Mouse (Mus musculus) CH12.LX (cell line): Measurements from ENCODE around the gene Borcs6. TPM values are rescaled to one million over a fixed set of nuclear protein-coding genes. Genes with fewer than 3 reads are reported as not detected.

ENCODE experiments used
- DNase-seq: peaks from one replicate; pipeline ENCODE4 v3.0.0-alpha.2; 2013; ENCODE audit errors: extremely low read depth
- H3K27ac ChIP-seq: 2 replicates; pipeline ENCODE4 v1.5.1; 2012; ENCODE audit warnings: low read depth, mild to moderate bottlenecking, control low read depth, moderate library complexity; ENCODE audit not compliant: insufficient read depth
- H3K27me3 ChIP-seq: replicated peaks from 2 replicates; pipeline ENCODE3; 2012; ENCODE audit warnings: inconsistent platforms
- H3K36me3 ChIP-seq, 2 experiments: replicated peaks in 1 of 2; 2 replicates each; pipeline versions ENCODE3 to v1.6.1; 2012; ENCODE audit warnings: inconsistent platforms in 1 of 2, low read length in 1 of 2, mild to moderate bottlenecking in 1 of 2, mixed read lengths in 1 of 2, moderate library complexity in 1 of 2; ENCODE audit not compliant: control insufficient read depth in 1 of 2, insufficient read depth in 1 of 2
- H3K4me1 ChIP-seq, 2 experiments: 2 replicates each; pipeline ENCODE4 v1.6.1; 2012; ENCODE audit warnings: inconsistent platforms in 1 of 2, moderate library complexity in 1 of 2; ENCODE audit not compliant: insufficient read depth in 2 of 2, control insufficient read depth in 1 of 2
- H3K4me2 ChIP-seq: 2 replicates; pipeline ENCODE4 v1.6.1; 2012; ENCODE audit warnings: low read depth, mild to moderate bottlenecking, control low read depth; ENCODE audit not compliant: poor library complexity, insufficient read depth, severe bottlenecking
- H3K4me3 ChIP-seq, 3 experiments: fragments of 150-350 bp in 1 of 3; sonication (generic) in 1 of 3; replicated peaks in 1 of 3; 2 replicates each; pipeline versions ENCODE3 to v1.5.1; 2011 to 2012; ENCODE audit warnings: low read depth in 2 of 3, low read length in 2 of 3, mild to moderate bottlenecking in 2 of 3, moderate library complexity in 2 of 3, control low read depth in 1 of 3, improper control_type of control experiment in 1 of 3, inconsistent platforms in 1 of 3, mixed read lengths in 1 of 3; ENCODE audit not compliant: poor library complexity in 1 of 3
- H3K79me2 ChIP-seq: replicated peaks from 2 replicates; pipeline ENCODE4 v1.6.1; 2012; ENCODE audit warnings: mild to moderate bottlenecking, moderate library complexity; ENCODE audit not compliant: control insufficient read depth, poor library complexity, insufficient read depth, severe bottlenecking; ENCODE audit errors: extremely low read depth
- H3K9ac ChIP-seq: 2 replicates; pipeline ENCODE4 v1.6.1; 2012; ENCODE audit warnings: low read depth, mild to moderate bottlenecking, control low read depth, moderate library complexity; ENCODE audit not compliant: insufficient read depth
- H3K9me3 ChIP-seq: replicated peaks from 2 replicates; pipeline ENCODE3; 2012; ENCODE audit warnings: low read length, inconsistent platforms, mixed read lengths
- BHLHE40 ChIP-seq: IDR thresholded peaks from 2 replicates; pipeline ENCODE4 v1.6.1; 2011; ENCODE audit warnings: mild to moderate bottlenecking, low read depth, low read length, improper control_type of control experiment
- CHD1 ChIP-seq: IDR thresholded peaks from 2 replicates; pipeline ENCODE4 v1.6.1; 2012; ENCODE audit warnings: low read depth, low read length, improper control_type of control experiment, inconsistent platforms
- CTCF ChIP-seq, 2 experiments: IDR thresholded peaks in 1 of 2; conservative IDR thresholded peaks in 1 of 2; 2 replicates each; pipeline ENCODE4 v1.5.1; 2011 to 2012; ENCODE audit warnings: low read depth in 2 of 2, low read length in 2 of 2, improper control_type of control experiment in 1 of 2, inconsistent platforms in 1 of 2, mild to moderate bottlenecking in 1 of 2, moderate library complexity in 1 of 2
- ELF1 ChIP-seq: IDR thresholded peaks from 2 replicates; pipeline ENCODE4 v1.6.1; 2014; ENCODE audit warnings: low read depth, mild to moderate bottlenecking, inconsistent platforms, low read length, improper control_type of control experiment
- GABPA ChIP-seq: IDR thresholded peaks from 2 replicates; pipeline ENCODE4 v1.6.1; 2012; ENCODE audit warnings: low read depth, low read length, improper control_type of control experiment, inconsistent platforms; ENCODE audit not compliant: insufficient replicate concordance
- HCFC1 ChIP-seq: IDR thresholded peaks from 2 replicates; pipeline ENCODE4 v1.6.1; 2012; ENCODE audit warnings: low read depth, mild to moderate bottlenecking, inconsistent platforms, low read length, improper control_type of control experiment
- IRF4 ChIP-seq: IDR thresholded peaks from 2 replicates; pipeline ENCODE4 v1.6.1; 2014; ENCODE audit warnings: low read depth, mild to moderate bottlenecking, inconsistent platforms, low read length, improper control_type of control experiment
- JUN ChIP-seq: IDR thresholded peaks from 2 replicates; pipeline ENCODE4 v1.6.1; 2011; ENCODE audit warnings: low read depth, mild to moderate bottlenecking, low read length, improper control_type of control experiment, moderate library complexity; ENCODE audit not compliant: insufficient read depth
- JUND ChIP-seq: conservative IDR thresholded peaks from 2 replicates; pipeline ENCODE4 v1.6.1; 2011; ENCODE audit warnings: low read depth, low read length, improper control_type of control experiment
- KAT2A ChIP-seq: IDR thresholded peaks from 2 replicates; pipeline ENCODE4 v1.6.1; 2012; ENCODE audit warnings: low read length, improper control_type of control experiment, inconsistent platforms; ENCODE audit not compliant: insufficient replicate concordance
- MAFK ChIP-seq: IDR thresholded peaks from 2 replicates; pipeline ENCODE4 v1.6.1; 2011; ENCODE audit warnings: low read length, improper control_type of control experiment; ENCODE audit not compliant: insufficient replicate concordance
- MAX ChIP-seq: IDR thresholded peaks from 2 replicates; pipeline ENCODE4 v1.6.1; 2011; ENCODE audit warnings: low read length, improper control_type of control experiment
- MAZ ChIP-seq: IDR thresholded peaks from 2 replicates; pipeline ENCODE4 v1.6.1; 2012; ENCODE audit warnings: low read depth, mild to moderate bottlenecking, inconsistent platforms, low read length, improper control_type of control experiment, moderate library complexity
- MEF2A ChIP-seq: IDR thresholded peaks from 2 replicates; pipeline ENCODE4 v1.6.1; 2014; ENCODE audit warnings: low read depth, mild to moderate bottlenecking, inconsistent platforms, low read length, improper control_type of control experiment, borderline replicate concordance
- MXI1 ChIP-seq: IDR thresholded peaks from 2 replicates; pipeline ENCODE4 v1.6.1; 2011; ENCODE audit warnings: mild to moderate bottlenecking, low read depth, low read length, improper control_type of control experiment
- MYC ChIP-seq: IDR thresholded peaks from 2 replicates; pipeline ENCODE4 v1.6.1; 2011; ENCODE audit warnings: low read depth, mild to moderate bottlenecking, improper control_type of control experiment, low read length
- NELFE ChIP-seq: IDR thresholded peaks from 2 replicates; pipeline ENCODE4 v1.6.1; 2011; ENCODE audit warnings: low read depth, low read length, improper control_type of control experiment
- PAX5 ChIP-seq: IDR thresholded peaks from 2 replicates; pipeline ENCODE4 v1.6.1; 2012; ENCODE audit warnings: low read length, inconsistent platforms, mixed read lengths
- POLR2A ChIP-seq: IDR thresholded peaks from 2 replicates; pipeline ENCODE4 v1.6.1; 2011; ENCODE audit warnings: low read depth, mild to moderate bottlenecking, improper control_type of control experiment, low read length
- RCOR1 ChIP-seq: conservative IDR thresholded peaks from 2 replicates; pipeline ENCODE4 v1.6.1; 2012; ENCODE audit warnings: low read depth, mild to moderate bottlenecking, inconsistent platforms, low read length, improper control_type of control experiment
- SIN3A ChIP-seq: IDR thresholded peaks from 2 replicates; pipeline ENCODE4 v1.6.1; 2012; ENCODE audit warnings: low read length, improper control_type of control experiment, inconsistent platforms
- SMC3 ChIP-seq: IDR thresholded peaks from 2 replicates; pipeline ENCODE4 v1.6.1; 2011; ENCODE audit warnings: low read depth, low read length, improper control_type of control experiment
- TBP ChIP-seq: conservative IDR thresholded peaks from 2 replicates; pipeline ENCODE4 v1.6.1; 2011; ENCODE audit warnings: low read depth, low read length, improper control_type of control experiment
- TCF12 ChIP-seq: IDR thresholded peaks from 2 replicates; pipeline ENCODE4 v1.6.1; 2014; ENCODE audit warnings: low read depth, mild to moderate bottlenecking, inconsistent platforms, low read length, improper control_type of control experiment
- UBTF ChIP-seq: IDR thresholded peaks from 2 replicates; pipeline ENCODE4 v1.6.1; 2012; ENCODE audit warnings: low read depth, mild to moderate bottlenecking, inconsistent platforms, low read length, improper control_type of control experiment, moderate library complexity
- USF1 ChIP-seq: IDR thresholded peaks from 2 replicates; pipeline ENCODE4 v1.6.1; 2014; ENCODE audit warnings: low read depth, mild to moderate bottlenecking, inconsistent platforms, low read length, improper control_type of control experiment
- USF2 ChIP-seq: conservative IDR thresholded peaks from 2 replicates; pipeline ENCODE4 v1.6.1; 2011; ENCODE audit warnings: low read depth, low read length, improper control_type of control experiment
- ZC3H11A ChIP-seq: IDR thresholded peaks from 2 replicates; pipeline ENCODE4 v1.6.1; 2012; ENCODE audit warnings: low read depth, mild to moderate bottlenecking, inconsistent platforms, low read length, improper control_type of control experiment
- ZKSCAN1 ChIP-seq: IDR thresholded peaks from 2 replicates; pipeline ENCODE4 v1.6.1; 2012; ENCODE audit warnings: low read depth, inconsistent platforms, low read length, improper control_type of control experiment, borderline replicate concordance
- ZMIZ1 ChIP-seq: IDR thresholded peaks from 2 replicates; pipeline ENCODE4 v1.6.1; 2012; ENCODE audit warnings: low read depth, mild to moderate bottlenecking, inconsistent platforms, low read length, improper control_type of control experiment
- ZNF384 ChIP-seq: IDR thresholded peaks from 2 replicates; pipeline ENCODE4 v1.6.1; 2012; ENCODE audit warnings: low read depth, low read length, improper control_type of control experiment, inconsistent platforms
- dilution Hi-C: fragments of 300-500 bp; cut with MboI; formaldehyde crosslinking; loops from 2 replicates; pipeline ENCODE4 v1.14.3; 2020; ENCODE audit warnings: low sequenced_read_pairs; ENCODE audit not compliant: extremely low pct_unique_long_range_greater_than_20kb, extremely low pct_ligation_motif_present
- in situ Hi-C: fragments of 300-500 bp; cut with MboI; formaldehyde crosslinking; loops from 3 replicates; pipeline ENCODE4 v1.14.3; 2019; ENCODE audit warnings: low sequenced_read_pairs, low pct_ligation_motif_present, low pct_unique_long_range_greater_than_20kb, mixed read lengths
- polyA plus RNA-seq: library from polyadenylated mRNA; unstranded; fragments of >175 nt; gene quantifications from 2 replicates; pipeline ENCODE4 v1.2.1, GENCODE M21; 2012; ENCODE audit warnings: low read depth; ENCODE audit not compliant: insufficient read length
- total RNA-seq, 2 experiments: library from RNA; depleted of rRNA; stranded (reverse); fragments of 300-350 nt in 1 of 2; fragments of >200 nt in 1 of 2; gene quantifications; 2 replicates each; pipeline ENCODE4 v1.2.3; 2012 to 2014

Gene Borcs6
- total and polyA plus RNA-seq, 3 experiments = 5.4 to 11.1 (median 7.3) TPM

- TF ChIP-seq ZC3H11A = no peak
- TF ChIP-seq HCFC1 = peak; percentile 27; the same call in 1 of the 2 replicates
- TF ChIP-seq USF2 = no peak
- no peak for TF ChIP-seq USF1
- TF ChIP-seq CHD1 = peak; percentile 53; the same call in 1 of the 2 replicates
- TF ChIP-seq CTCF (conservative IDR thresholded peaks at IDR 0.05 in 1 of 2, IDR thresholded peaks at IDR 0.05 in 1 of 2; ENCODE audit: low read depth in 2 of 2, low read length in 2 of 2) = no peak
- TF ChIP-seq POLR2A = peak; percentile 85
- 0 out of 2 replicates have a peak, but pooled peaks have one; percentile 86 for TF ChIP-seq UBTF
- no peak for TF ChIP-seq MAFK
- no peak for TF ChIP-seq SMC3
- TF ChIP-seq SIN3A = peak; percentile 62; the same call in 1 of the 2 replicates
- TF ChIP-seq MAX = no peak
- TF ChIP-seq MYC = no peak
These were observed 28.8 kb downstream of the Borcs6 start, which contains the start of gene Vamp2 (continued) for GRCm38 (mm10) chr11:69088103-69088855.

- Histone ChIP-seq H3K79me2 (peaks cover 29% of the 10 kb centered on the region), H3K9ac (peak overlapping the region; percentile 96), H3K9me3 (no peaks in the 10 kb centered on the region), H3K4me3 (peak overlapping the region; percentile 89 to 99 (median 89)), H3K4me2 (peak overlapping the region; percentile 71), H3K36me3 (peaks cover 23 to 37% of the 10 kb centered on the region in 2 experiments), H3K27ac (peak overlapping the region; percentile 57), H3K4me1 (peaks cover 23 to 51% of the 10 kb centered on the region in 2 experiments), H3K27me3 (peaks cover 18% of the 10 kb centered on the region)
- in situ Hi-C loops (loop anchor here (25.0 kb wide), 1 partner anchor 923 kb away; the partner anchor contains the start of genes Acadvl, Dlg4 and Dvl2), dilution Hi-C loops (no loop called here)
- DNase-seq = no peak
- TF ChIP-seq JUND (no peak), SIN3A (peak; percentile 76), ZC3H11A (no peak), MAX (no peak), ZNF384 (no peak), SMC3 (no peak), RCOR1 (no peak), CHD1 (0 out of 2 replicates have a peak, but pooled peaks have one; percentile 61), JUN (no peak), POLR2A (no peak), BHLHE40 (0 out of 2 replicates have a peak, but pooled peaks have one; percentile 3), USF1 (no peak), ZKSCAN1 (no peak), ELF1 (no peak), NELFE (no peak), MEF2A (no peak), ZMIZ1 (no peak), HCFC1 (no peak), MYC (no peak), KAT2A (no peak), MAZ (no peak), UBTF (0 out of 2 replicates have a peak, but pooled peaks have one; percentile 30), TCF12 (no peak), PAX5 (no peak), IRF4 (no peak), GABPA (no peak), MXI1 (peak; percentile 20; the same call in 1 of the 2 replicates), CTCF (conservative IDR thresholded peaks at IDR 0.05 in 1 of 2, IDR thresholded peaks at IDR 0.05 in 1 of 2; ENCODE audit: low read depth in 2 of 2, low read length in 2 of 2) (no peak), TBP (no peak)
These were observed 29.5 kb downstream of the Borcs6 start for GRCm38 (mm10) chr11:69088856-69089615.
